Mouse (Mus musculus) forebrain, embryonic 10.5 days (tissue): ENCODE measurements around the gene Polr2g. TPM values are rescaled to one million over a fixed set of nuclear protein-coding genes. Genes with fewer than 3 reads are reported as not detected.

ENCODE experiments used
- DNase-seq: peaks from one replicate; pipeline ENCODE4 v3.0.0-alpha.2; 2017; ENCODE audit warnings: low spot score; ENCODE audit errors: extremely low spot score
- H3K27ac ChIP-seq: fragments of 300-500 bp; sonication (generic); 2 replicates; pipeline ENCODE4 v1.5.1; 2016; ENCODE audit warnings: mild to moderate bottlenecking
- H3K27me3 ChIP-seq: fragments of 300-500 bp; sonication (generic); 2 replicates; pipeline ENCODE4 v1.6.1; 2016; ENCODE audit warnings: mild to moderate bottlenecking; ENCODE audit not compliant: poor library complexity, severe bottlenecking
- H3K36me3 ChIP-seq: fragments of 300-500 bp; sonication (generic); replicated peaks from 2 replicates; pipeline ENCODE4 v1.6.1; 2016; ENCODE audit warnings: mild to moderate bottlenecking, moderate library complexity
- H3K4me1 ChIP-seq: fragments of 300-500 bp; sonication (generic); 2 replicates; pipeline ENCODE4 v1.6.1; 2016
- H3K4me3 ChIP-seq: fragments of 300-500 bp; sonication (generic); 2 replicates; pipeline ENCODE4 v1.5.1; 2016; ENCODE audit warnings: mild to moderate bottlenecking, moderate library complexity
- H3K9me3 ChIP-seq: fragments of 300-500 bp; sonication (generic); 2 replicates; pipeline ENCODE4 v1.6.1; 2016; ENCODE audit warnings: mild to moderate bottlenecking, moderate library complexity
- WGBS: fragments of 180-500 bp; shearing (Covaris S2); methylation state at CpG from one replicate; pipeline ENCODE4 v1.1.7; 2016; 5-methylcytosine and 5-hydroxymethylcytosine counted together
- polyA plus RNA-seq: library from polyadenylated mRNA; unstranded; fragments of >200 nt; fragmentation: Nextera tagmentation; extraction: Ambion mirVana; gene quantifications from 2 replicates; pipeline ENCODE4 v1.2.1, GENCODE M21; 2016

The Polr2g gene
- polyA plus RNA-seq, 1 experiment from 2014 or later = 173 TPM

DNA sequence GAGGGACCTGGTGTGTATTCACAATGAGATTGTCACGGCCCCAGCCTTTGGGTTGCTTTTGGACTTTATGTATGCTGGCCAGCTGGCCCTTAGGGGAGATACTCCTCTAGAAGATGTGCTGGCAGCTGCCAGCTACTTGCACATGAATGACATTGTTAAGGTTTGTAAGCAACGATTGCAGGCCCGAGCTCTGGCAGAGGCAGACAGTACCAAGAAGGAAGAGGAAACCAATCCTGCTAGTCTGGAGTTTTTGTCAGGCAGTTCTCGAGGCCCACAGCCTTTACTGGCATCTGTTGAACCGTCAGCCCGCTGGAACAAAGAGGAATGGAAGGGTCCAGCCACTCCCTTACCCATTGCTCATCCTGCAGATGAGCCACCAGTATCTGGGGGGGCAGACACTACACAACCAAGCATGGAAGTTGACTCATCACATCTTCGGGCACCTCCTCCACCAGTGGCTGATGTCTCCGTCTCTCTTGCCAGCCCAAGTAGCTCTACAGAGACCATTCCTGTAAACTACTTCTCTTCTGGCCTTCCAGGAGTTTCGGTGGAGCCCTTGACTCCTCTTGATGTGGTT, 4.9 kb upstream of the Polr2g start:
- 94% methylated on average over 9 of the region's 9 CpGs for WGBS
- Histone ChIP-seq H3K4me3 (peak overlapping the region; percentile 65), H3K4me1 (peaks cover 21% of the 10 kb centered on the region), H3K27me3 (no peaks in the 10 kb centered on the region), H3K27ac (peak overlapping the region; percentile 90), H3K36me3 (peaks cover 52% of the 10 kb centered on the region), H3K9me3 (no peaks in the 10 kb centered on the region)
- DNase-seq = no peak

DNA sequence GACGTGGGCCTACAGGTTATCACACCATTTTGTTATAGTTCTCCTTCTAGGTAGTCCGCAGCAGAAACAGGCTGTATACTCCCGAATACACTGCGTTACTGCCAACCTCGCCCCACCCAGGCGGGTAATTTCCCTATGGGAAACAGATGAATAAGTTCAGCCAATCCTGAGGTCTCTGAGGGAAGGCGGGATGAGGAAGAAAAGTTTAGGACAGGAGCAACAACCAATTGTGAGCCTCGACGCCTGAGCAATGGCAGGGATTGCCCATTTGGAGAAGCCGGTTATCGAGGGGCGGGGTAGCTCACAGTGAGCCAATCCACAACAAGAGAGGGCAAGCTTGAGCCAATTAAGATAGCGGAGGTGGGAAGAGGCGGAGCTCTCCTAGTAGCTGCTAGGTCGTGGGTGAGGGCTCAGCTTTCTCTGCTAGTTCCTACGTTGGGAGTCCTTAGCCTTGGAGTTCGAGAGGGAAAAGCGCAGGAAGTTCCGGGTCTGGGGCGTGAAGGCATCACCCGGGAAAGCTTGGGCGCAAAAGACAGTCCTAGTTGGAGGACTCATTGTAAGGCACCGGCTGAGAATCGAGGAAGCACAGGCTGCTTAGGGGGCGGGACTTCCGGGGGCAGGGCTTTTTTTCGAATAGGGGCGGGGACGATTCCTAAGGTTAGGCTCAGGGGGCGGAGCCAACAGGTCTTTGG, 3.9 kb upstream of the Polr2g start, which contains the start of gene Zbtb3:
Zbtb3 (plus strand) TSS at position 426 of the 692 bp plus-strand sequence.
- WGBS = under 1% methylated on average over 30 of the region's 30 CpGs
- H3K9me3 ChIP-seq = no peaks in the 10 kb centered on the region
- H3K36me3 ChIP-seq = peaks cover 42% of the 10 kb centered on the region
- peaks cover 28% of the 10 kb centered on the region for H3K4me1 ChIP-seq
- H3K4me3 ChIP-seq = peak within 1 kb of the TSS; percentile 65
- no peaks in the 10 kb centered on the region for H3K27me3 ChIP-seq
- peak within 1 kb of the TSS; percentile 90 for H3K27ac ChIP-seq
- DNase-seq = peak; percentile 96

DNA sequence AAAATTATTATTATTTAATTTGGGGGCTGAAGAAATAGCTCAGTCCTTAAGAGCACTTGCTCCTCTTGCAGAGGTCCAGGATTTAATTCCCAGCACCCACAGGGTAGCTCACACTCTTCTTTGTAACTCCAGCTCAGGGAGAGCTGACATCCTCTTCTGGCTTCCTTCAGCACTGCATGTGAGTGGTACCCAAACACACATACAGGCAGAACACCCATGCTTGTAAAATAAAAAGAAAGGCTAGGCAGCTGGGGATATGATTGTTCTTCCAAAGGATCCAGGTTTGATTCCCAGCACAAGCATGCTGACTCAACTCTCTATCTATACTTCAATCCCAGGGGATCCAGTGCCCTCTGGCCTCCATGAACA, 554 bp upstream of the Polr2g start:
- peak overlapping the region; percentile 76 for H3K4me3 ChIP-seq
- no peaks in the 10 kb centered on the region for H3K9me3 ChIP-seq

DNA sequence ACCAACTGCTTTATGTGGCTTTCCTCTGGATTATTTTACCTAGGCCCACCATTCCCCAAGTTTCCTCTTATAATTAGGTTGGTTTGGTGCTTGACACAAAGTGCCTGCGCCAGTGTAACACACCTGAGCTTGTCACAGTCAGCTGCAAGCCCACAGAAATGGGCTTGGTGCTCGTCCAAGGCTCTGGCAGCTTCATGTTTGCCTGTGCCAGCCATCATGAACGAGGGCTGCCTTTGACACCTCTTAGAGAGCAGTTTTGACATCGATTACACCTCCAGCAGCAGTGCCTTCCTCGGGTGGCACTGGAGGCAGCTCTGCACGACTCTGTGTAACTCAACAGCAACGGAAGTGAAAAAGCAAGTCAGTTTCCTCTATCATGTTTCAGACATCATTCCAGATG, 8.2 kb downstream of the Polr2g start:
- Histone ChIP-seq H3K4me3 (no peak overlapping the region), H3K27me3 (no peaks in the 10 kb centered on the region), H3K36me3 (peaks cover 44% of the 10 kb centered on the region), H3K9me3 (no peaks in the 10 kb centered on the region), H3K27ac (no peak overlapping the region), H3K4me1 (peaks cover 22% of the 10 kb centered on the region)
- DNase-seq = no peak
- WGBS = 88% methylated on average over 7 of the region's 7 CpGs

More for the DNA sequence above, 554 bp upstream of the Polr2g start:
- Histone ChIP-seq H3K36me3 (peaks cover 35% of the 10 kb centered on the region), H3K4me1 (peaks cover 32% of the 10 kb centered on the region), H3K27ac (no peak overlapping the region), H3K27me3 (no peaks in the 10 kb centered on the region)
- DNase-seq = no peak

DNA sequence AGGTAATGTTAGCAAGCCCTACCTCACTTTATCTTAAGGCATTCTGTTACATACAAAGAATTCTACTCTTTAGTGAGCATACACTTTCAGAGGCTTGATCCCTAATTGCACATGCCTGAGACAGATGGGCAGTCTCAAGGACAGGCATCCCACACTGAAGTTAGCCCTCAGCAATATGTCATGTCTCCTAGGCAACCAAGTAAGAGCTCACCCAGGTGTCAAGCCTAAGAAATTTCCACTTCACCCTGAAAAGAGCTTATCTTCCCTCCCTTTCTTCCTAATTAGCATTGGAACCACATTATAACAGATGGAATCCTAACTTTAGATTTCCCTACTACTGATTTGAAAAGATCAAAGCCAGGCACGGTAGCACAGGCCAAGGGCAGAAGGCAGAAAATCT, 9.2 kb downstream of the Polr2g start:
- 61% methylated on average over 1 of the region's 1 CpGs for WGBS
- H3K9me3 ChIP-seq = no peaks in the 10 kb centered on the region
- peak overlapping the region; percentile 40; the same call in 1 of the 2 replicates for H3K27ac ChIP-seq
- no peaks in the 10 kb centered on the region for H3K27me3 ChIP-seq
- H3K4me1 ChIP-seq = peaks cover 25% of the 10 kb centered on the region
- H3K36me3 ChIP-seq = peaks cover 40% of the 10 kb centered on the region
- DNase-seq = no peak
- no peak overlapping the region for H3K4me3 ChIP-seq

DNA sequence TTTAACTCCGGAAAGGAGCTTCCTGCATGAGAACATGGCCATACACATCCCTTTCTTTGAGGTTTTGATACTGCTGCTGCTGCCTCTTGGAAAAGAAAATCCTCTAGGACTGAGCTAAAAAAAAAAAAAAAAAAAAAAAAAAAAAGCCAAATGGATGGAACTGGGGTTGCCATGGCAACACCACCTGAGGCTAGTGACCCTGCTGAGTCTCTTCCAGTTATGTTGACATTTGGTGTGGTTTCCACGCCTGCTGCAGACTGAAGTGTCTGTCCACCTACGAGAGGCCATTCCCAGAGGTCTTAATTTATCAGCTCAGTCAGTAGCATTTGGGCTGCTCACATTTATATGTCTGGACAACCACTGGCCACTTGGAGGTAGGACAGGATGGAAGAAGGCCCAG, 9.9 kb downstream of the Polr2g start:
- peaks cover 40% of the 10 kb centered on the region for H3K36me3 ChIP-seq
- no peak overlapping the region for H3K4me3 ChIP-seq
- H3K27me3 ChIP-seq = no peaks in the 10 kb centered on the region
- H3K9me3 ChIP-seq = no peaks in the 10 kb centered on the region
- peaks cover 25% of the 10 kb centered on the region for H3K4me1 ChIP-seq
- 21% methylated on average over 3 of the region's 3 CpGs for WGBS
- DNase-seq = peak; percentile 21
- H3K27ac ChIP-seq = peak overlapping the region; percentile 40; the same call in 1 of the 2 replicates

DNA sequence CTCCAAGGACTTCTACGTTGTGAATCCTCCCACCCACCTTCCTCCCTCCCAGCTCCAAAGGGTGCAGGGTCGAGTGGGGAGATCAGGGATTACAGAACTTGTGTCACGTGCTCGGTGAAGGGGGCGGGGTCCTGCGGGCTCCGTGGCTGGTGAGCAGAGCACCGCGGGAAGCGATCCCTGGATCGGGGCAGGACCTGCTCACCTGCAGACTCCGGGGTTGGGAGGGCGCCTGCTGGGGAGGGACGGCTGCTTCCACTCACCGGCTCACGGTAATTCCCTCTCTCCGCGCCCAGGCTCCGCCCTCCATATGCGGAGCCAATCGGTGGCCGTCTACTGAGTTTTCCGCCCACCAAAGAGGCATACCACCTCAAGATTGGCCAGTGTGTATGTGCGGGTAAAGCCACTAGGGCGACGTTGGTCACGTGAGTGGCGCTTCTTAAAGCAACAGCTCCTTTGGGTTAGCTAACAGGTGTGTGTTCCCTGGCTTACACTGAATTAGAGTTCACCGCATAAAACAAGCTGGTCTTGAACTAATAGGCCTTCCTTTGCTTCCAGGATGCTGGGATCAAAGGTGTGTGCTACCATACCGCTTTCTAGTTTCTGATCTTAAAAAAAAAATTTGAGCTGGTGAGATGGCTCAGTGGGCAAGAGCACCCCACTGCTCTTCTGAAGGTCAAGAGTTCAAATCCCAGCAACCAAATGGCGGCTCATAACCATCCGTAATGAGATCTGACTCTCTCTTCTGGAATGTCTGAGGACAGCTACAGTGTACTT, 12.2 kb downstream of the Polr2g start, which contains the start of gene Taf6l:
Taf6l (minus strand) TSS at position 410 of the 774 bp plus-strand sequence.
- H3K4me3 ChIP-seq = peak within 1 kb of the TSS; percentile 73
- peak; percentile 90 for DNase-seq

DNA sequence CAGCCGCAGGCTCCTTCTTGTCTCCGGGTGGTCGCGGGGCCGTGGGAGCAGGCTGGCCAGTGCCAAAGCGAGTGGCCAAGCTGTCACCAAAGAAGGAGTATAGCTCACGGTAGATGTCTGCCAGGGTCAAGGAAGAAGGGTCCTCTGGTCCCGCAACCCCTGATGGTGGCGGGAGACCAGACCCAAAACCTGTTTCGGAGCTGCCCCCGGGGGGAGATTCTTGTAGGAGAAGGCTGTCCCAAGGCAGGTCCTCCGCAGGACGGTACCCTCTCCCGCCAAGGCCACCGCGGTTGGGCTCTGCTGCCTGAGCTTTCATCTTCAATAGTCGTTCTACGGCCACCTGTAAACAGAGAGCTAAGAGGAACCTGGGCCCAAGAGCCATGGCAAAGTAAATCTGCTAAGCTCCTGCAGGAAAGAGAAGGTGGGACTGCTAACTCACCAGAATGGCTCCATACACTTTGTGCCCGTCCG, 23.4 kb downstream of the Polr2g start:
- 8% methylated on average over 20 of the region's 20 CpGs for WGBS
- peak; percentile 31 for DNase-seq
- Histone ChIP-seq H3K9me3 (no peaks in the 10 kb centered on the region), H3K27me3 (no peaks in the 10 kb centered on the region), H3K4me3 (peak overlapping the region; percentile 88), H3K4me1 (peaks cover 52% of the 10 kb centered on the region), H3K27ac (peak overlapping the region; percentile 98), H3K36me3 (peaks cover 70% of the 10 kb centered on the region)

More for the DNA sequence above, 12.2 kb downstream of the Polr2g start, which contains the start of gene Taf6l:
- Histone ChIP-seq H3K9me3 (no peaks in the 10 kb centered on the region), H3K36me3 (peaks cover 43% of the 10 kb centered on the region), H3K4me1 (peaks cover 25% of the 10 kb centered on the region), H3K27ac (peak within 1 kb of the TSS; percentile 89), H3K27me3 (no peaks in the 10 kb centered on the region)
- 1% methylated on average over 32 of the region's 32 CpGs for WGBS

DNA sequence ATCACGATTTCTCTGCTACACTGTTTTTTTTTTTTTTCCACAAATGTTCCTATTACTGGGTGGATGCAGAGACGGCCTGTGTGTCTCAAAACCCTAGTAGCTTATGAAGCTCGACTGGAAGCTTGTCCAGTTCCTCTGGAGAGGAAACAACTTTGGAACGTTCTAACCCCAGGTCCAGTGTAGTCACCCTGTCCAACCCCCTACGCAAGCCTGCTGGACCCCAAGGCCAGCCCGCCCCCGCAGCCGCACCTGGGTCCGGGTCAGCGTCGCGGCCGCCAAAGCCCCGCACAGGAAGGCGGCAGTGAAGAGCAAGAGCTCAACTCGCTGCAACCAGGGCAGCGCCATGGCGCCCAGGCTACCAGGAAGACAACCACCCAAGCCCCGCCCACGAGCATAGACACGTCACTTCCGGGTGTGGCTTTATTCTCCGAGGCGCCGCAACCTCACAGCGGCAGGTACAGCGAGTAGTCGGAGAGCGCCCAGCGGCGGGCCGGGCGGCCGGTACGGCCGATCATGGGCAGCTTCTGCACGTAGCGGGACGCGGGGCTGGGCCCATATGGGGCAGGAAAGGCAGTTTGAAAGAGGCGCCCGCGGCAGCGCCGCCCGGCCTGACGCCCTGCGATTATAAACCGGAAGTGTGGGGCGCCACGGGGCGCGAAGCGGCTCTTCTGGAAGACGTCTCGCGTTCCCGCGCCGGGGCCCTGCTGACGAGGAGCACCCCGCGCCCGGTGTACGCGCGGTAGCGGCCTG, 24.1 kb downstream of the Polr2g start, which contains the start of gene Tmem179b:
Tmem179b (minus strand) TSS at position 382 of the 750 bp plus-strand sequence.
- H3K4me3 ChIP-seq = peak within 1 kb of the TSS; percentile 88
- no peaks in the 10 kb centered on the region for H3K9me3 ChIP-seq
- H3K27ac ChIP-seq = peak within 1 kb of the TSS; percentile 98
- H3K4me1 ChIP-seq = peaks cover 52% of the 10 kb centered on the region
- H3K36me3 ChIP-seq = peaks cover 72% of the 10 kb centered on the region
- under 1% methylated on average over 68 of the region's 68 CpGs for WGBS
- peak; percentile 97 for DNase-seq
- H3K27me3 ChIP-seq = no peaks in the 10 kb centered on the region

DNA sequence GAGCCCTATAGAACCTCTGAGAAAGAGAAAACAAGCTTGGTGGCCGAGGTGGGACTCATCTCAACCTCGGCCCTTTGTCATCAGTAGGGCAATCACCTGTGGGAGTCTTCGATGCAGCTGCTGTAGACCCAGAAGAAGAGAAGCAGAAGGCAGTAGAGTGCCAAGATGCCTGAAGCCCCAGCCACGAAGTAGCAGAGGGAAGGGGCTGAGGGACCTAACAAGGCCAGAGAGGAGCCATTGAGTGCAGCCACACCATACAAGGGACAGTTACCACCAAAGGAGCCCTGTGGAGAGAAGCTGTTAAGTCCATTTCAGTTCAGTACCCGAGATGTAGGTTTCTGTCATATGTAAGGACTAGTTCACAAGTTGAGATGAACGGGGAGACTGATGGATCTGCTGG, 25.0 kb downstream of the Polr2g start:
- 69% methylated on average over 6 of the region's 6 CpGs for WGBS
- H3K4me3 ChIP-seq = peak overlapping the region; percentile 88
- no peaks in the 10 kb centered on the region for H3K27me3 ChIP-seq
- H3K4me1 ChIP-seq = peaks cover 52% of the 10 kb centered on the region
- DNase-seq = no peak
- no peaks in the 10 kb centered on the region for H3K9me3 ChIP-seq
- peaks cover 73% of the 10 kb centered on the region for H3K36me3 ChIP-seq
- H3K27ac ChIP-seq = peak overlapping the region; percentile 98

DNA sequence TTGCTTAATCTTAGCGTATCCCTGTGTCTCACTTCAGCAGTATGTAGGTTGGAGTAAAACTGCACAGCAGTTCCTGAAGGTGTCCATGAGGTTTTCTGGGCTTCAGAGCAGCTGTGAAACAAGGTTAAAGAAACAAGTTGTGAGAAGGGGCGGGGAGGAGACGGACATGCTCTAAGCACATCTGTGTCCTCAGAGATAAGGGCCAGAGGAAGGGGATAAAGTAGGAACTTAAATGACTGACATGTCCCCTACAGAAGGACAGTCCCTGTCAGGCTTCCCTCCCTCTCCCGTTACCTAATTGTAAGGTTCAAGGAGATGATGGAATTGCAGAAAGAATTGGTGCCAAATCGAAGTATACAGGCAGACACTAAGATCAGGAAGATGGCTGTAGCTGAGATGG, 25.4 kb downstream of the Polr2g start:
- H3K36me3 ChIP-seq = peaks cover 73% of the 10 kb centered on the region
- 81% methylated on average over 5 of the region's 5 CpGs for WGBS
- peak; percentile 25 for DNase-seq
- H3K4me1 ChIP-seq = peaks cover 52% of the 10 kb centered on the region
- H3K9me3 ChIP-seq = no peaks in the 10 kb centered on the region
- H3K27me3 ChIP-seq = no peaks in the 10 kb centered on the region
- H3K27ac ChIP-seq = peak overlapping the region; percentile 98
- peak overlapping the region; percentile 88 for H3K4me3 ChIP-seq
